Mouse (Mus musculus): ENCODE results near the gene 9030025P20Rik.

GRCm38 (mm10) chr17:14930697-14931096, 47.6 kb upstream of the 9030025P20Rik start:
- TF ChIP-seq CTCF (IDR thresholded peaks at IDR 0.05; ENCODE audit: borderline replicate concordance, insufficient read depth, low read length) (no peak), POLR2A (IDR thresholded peaks at IDR 0.05; ENCODE audit: low read depth, low read length) (no peak)

All from embryonic fibroblast, embryonic 13.5 days (primary cell).